Mouse (Mus musculus): Measurements from ENCODE around the gene Prkca.

Prkca gene

DNA sequence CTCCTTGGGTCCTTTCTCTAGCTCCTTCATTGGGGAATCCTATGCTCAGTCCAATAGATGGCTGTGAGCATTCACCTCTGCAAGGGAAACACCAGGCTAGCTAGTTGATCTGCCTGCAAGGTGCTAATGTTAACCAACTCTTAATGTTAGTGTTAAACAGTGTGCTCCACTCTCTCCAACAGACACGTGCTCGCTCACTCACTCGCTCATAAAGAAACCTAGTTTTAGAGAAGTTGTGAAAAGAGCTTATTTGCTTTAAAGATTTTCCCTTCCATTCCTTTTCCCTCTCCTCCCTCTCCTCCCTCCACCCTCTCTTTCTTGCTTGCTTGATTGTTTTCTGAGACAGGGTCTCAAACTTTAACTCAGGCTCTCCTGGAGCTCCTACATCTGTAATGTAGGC lies 266.2 kb downstream of the Prkca start:
- no peak for DNase-seq (ENCODE audit: inconsistent age in 2 of 2, low spot score in 1 of 2)

DNA sequence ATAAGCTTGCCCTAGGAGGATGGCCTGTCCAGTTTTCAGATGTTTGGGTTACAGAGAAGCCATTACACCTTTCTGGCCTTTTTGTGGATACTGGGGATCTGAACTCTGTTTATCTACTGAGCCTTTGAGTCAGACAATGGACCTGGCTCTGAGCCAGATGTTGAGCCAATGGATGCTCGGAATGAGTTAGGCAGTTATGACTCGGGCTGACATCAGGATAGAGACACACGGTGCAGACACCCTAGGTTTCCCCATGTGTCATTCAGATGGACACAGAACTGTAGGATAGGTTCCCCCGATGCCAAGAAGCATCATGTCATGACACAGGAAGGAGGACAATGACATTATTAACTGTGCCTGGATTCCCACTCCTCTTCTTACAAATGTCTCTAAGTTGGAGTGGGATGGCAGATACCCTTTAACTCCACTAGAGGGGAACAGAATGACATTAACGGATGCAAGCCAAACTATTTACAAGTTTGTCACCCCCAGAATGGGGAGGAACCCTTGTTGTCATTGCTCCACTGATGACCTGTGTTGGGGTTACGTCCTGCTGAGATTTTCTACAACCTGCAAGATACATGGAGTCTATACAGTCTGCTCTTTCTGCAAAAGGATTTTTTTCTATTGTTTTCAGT lies 271.0 kb downstream of the Prkca start:
- DNase-seq (ENCODE audit: inconsistent age in 2 of 2, low spot score in 1 of 2) = peak; percentile 17 to 45

DNA sequence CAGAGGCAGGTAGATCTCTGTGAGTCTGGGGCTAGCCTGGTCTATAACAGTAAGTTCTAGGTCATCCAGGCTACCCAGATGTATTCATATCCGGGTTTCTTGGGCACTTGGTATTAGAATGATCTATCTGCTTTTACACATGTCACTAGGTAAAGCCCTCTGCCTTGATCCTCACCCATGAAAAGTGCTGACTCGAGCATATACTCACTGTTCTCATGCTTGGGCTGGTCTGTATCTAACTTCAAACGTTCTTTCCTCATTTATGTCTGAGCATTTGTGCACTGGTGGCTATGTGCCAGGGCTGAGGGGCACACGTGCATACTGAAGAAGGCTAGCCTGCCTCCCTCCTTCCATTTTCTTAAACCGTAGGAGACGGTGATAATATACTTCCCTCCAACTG lies 272.5 kb downstream of the Prkca start:
- DNase-seq (ENCODE audit: inconsistent age in 2 of 2, low spot score in 1 of 2) = no peak

DNA sequence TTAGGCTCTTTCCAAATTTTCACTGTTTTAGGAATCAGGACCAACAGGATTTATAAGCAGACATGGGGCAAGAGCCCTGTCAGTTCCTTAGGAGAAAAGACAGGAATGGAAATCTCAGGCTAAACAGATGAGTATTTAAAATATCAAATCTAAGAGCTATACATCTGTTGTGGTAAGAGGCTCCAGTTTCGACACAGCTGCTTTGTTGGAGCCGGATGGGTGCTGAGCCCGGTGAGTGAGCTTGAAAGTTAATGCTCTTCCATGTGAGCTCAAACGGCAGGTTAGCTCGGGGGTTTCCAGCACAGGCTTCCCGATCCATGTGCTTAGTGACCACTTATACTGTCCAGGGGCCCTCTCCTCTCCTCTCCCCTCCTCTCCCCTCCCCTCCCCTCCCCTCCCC lies 273.7 kb downstream of the Prkca start:
- no peak for DNase-seq (ENCODE audit: inconsistent age in 2 of 2, low spot score in 1 of 2)

DNA sequence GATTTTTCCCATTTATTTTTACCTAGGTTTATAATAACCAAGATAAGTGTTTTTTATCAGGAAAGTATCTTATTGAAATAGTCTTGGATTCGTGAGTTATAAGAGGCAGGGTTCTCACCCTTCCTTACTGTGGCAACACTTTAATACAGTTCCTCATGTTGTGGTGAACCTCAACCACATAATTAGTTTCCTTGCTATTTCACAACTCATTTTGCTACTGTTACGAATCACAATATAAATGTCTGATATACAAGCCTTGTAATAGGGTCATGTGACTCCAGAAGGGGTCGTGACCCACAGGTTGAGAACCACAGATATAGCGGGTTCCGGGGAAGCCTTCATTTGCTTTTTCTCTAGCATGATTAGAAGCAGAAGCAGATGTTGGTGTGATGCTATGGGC lies 275.3 kb downstream of the Prkca start:
- no peak for DNase-seq (ENCODE audit: inconsistent age in 2 of 2, low spot score in 1 of 2)

DNA sequence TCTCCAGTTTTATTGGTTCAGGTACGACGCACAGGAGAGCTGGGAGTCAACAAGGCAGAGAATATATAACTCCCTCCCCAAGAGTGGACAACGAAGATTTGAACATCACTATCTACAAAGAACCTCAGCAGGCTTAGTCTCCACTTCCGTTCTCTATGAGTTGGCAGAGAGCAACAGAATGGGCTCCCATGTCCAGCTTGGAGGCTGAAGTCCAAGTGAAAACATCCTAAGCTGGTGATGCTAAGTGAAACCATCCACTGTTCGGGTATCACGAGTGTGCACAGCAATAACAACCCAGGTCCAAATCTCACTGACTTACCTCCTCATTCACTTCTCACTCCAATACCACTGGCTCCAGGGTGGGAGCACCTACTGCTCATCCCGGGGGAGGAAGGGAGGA lies 276.6 kb downstream of the Prkca start:
- DNase-seq (ENCODE audit: inconsistent age in 2 of 2, low spot score in 1 of 2) = no peak

DNA sequence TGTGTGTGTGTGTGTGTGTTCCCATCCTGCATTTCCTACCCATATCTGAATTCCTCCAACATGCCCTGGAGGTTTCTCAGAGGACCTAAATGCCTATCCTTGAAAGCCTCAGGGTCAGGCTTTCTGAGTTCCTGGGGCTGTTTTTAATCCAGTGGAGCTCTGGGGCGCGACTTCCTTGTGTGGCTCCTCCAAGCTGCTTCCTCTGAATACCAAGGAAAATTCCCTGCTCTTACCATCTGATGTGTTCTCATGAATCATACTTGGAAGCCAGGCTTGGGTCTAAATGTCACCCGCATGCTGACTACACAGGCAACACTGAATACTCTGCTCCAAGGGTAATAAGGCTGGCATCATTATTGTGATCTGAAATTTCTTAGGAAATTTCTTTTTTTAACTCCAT lies 279.3 kb downstream of the Prkca start:
- peak; percentile 16 to 27 for DNase-seq (ENCODE audit: inconsistent age in 2 of 2, low spot score in 1 of 2)

DNA sequence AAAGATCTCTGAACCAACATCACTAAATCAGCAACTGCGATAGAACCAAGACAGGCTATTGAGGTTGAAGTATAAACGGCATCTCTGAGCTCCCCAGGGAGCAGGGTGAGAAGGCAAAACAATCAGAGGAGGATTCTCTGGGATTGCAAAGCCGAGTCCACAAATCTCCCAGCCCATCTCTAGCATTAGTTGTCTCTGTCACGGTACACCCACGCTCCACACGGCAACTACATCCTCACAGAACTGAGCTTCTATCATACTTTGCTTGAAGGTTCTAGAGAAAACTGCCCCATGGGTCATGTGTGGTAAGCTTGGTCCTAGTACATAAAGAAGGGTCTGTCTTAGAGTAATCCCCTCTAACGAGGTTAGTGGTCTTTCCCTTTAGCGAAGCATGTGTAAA lies 280.6 kb downstream of the Prkca start:
- DNase-seq (ENCODE audit: inconsistent age in 2 of 2, low spot score in 1 of 2) = no peak

DNA sequence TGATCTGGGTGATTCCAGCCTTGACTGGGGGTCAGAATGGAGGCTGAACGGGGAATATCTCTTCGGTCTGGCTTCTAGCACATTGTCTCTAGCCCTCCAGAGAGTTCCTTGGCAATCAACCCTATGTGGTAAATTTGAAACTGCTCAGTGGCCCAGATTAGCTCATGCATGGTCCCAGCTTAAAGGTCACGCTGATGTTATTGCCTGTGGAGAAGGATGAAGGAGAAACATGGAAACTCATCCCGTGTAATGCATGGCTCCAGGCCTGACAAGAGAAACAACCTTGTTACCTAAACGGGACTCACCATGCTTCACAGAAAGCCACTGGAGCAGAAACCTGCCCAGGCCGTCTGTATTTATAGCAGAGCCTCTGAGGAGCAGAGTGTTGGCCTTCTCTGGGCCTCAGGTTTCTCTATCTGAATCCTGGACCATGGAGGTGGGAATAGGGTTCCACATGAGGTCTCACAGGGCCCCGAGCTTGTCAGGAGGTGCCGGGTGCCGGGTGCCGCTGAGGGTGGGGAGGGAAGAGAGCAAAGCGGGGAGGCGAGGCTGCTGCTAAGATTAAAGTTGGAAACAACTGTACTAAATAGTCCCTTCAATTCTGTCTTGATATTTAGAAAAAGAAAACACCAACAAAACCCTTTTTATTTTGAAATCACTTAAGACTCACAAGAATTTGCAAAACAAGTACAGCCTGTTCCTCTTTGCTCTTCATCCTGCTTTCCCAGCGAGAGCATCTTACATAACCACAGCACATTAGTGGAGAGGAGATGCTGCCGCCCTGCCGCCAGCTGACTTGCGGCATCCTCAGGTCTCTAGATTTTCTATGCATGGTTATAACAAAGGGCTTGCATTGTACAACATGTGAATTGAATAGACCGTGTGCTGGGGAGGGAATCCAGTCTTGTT lies 281.9 kb downstream of the Prkca start:
- no peak for DNase-seq (ENCODE audit: inconsistent age in 2 of 2, low spot score in 1 of 2)

DNA sequence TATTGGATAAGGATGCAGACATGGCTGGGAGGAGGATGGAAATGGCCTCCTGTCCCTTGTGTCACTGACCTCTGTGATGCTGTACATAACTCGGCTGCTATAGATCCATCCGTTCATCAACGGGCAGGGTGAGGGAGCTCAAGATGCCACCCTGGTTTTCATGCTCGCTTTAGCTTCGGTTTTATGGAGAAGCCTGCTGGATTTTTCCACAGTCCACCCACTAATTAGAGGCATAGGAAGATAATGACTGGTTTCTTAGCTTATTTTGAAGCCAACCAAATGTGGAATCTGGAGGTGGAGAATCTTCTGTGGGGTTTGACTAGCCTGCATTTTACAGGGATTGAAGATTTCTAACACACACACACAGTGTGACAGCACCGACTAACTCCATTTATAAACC lies 286.6 kb downstream of the Prkca start:
- DNase-seq (ENCODE audit: inconsistent age in 2 of 2, low spot score in 1 of 2) = no peak

DNA sequence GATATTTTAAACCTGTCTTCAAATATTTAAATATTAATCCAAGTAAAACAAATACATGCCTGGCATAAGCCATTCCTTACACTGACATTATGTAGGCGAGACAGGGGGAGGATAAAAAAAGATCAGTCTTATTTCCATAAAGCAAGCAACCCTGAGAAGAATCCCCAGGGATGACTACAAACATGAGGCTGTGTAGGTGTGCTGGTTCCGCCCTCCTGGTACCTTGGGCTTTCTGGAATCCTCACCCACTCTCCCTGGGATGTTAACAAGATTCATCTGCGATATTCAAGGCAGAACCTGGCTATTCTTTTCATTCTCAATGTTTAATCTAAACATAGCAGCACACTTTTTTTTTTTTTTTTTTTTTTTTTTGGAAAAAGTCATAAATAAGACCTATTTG lies 289.1 kb downstream of the Prkca start:
- no peak for DNase-seq (ENCODE audit: inconsistent age in 2 of 2, low spot score in 1 of 2)

DNA sequence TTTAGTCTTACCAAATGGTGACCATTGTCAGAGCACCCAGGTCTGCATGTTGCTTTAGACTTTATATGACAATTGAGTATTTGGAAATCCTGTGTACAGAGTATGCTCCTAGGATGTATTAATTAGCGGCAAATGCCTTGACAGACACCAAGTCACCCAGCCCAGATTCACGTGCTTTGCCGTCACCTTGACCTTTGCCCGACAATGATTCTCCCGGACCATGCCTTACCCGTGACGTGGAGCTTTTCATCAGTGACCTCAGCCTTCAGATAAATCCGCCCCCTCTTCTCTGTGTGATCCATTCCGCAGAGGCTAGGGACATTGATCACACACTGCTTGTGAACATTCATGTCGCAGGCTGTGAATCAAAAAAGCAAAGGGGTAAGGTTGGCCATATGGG lies 290.0 kb downstream of the Prkca start:
- peak; percentile 58 to 68 for DNase-seq (ENCODE audit: inconsistent age in 2 of 2, low spot score in 1 of 2)

DNA sequence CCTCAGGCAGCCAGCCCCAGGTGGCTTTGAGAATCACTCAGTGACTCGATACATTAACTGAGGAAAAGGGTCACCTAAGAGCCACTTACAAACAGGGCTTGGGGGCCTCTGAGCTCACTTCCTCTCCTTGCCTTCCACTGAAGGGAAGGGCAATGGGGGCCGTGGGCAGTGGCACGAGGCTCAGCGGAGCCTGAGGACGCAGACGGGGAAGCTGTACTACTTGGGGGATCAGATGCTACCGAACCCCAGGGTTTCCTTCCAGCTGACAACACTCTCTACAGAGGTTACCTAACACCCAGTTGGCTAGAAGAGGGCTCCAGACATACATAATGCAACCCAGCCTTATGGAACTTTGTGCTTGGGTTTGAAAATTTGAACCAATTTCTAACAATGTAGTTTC lies 302.1 kb downstream of the Prkca start:
- no peak for DNase-seq (ENCODE audit: inconsistent age in 2 of 2, low spot score in 1 of 2)

DNA sequence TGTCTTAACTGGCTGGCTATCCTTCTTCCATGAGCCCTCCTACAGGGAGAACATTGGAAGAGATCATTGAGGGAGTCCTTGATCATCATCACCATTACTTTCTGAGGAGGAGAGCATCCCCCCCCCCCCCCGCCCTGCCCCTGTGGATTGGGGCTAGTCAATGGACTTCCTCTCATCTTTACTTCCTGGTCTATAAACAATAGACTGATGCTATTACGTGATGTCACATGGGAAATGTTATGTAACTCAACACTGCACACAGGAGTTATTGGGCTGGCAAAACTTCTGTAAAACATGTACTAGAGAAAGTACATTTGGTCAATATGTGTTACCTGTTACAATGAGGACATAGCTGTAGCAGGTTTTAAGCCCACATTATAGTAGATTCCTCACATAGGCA lies 302.9 kb downstream of the Prkca start:
- DNase-seq (ENCODE audit: inconsistent age in 2 of 2, low spot score in 1 of 2) = no peak

DNA sequence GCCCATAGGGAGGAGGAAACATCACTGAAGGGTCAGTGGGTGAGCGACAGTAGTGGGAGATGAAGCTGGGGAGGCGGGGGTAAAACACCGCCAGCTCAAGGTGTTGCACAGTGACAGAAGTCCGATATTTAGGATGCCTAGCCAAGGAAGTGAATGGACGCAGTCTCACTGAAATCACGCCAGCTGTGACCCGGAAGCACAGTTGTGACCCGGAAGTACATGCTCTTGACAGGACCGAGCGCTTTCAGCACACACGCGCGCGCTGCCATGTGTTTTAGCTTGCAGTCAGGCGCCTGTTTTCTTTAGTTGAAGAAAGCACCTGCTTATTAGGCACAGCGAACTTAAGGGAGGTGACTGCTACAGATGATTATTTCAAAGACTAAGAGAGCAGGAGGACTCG lies 304.0 kb downstream of the Prkca start:
- DNase-seq (ENCODE audit: inconsistent age in 2 of 2, low spot score in 1 of 2) = no peak

DNA sequence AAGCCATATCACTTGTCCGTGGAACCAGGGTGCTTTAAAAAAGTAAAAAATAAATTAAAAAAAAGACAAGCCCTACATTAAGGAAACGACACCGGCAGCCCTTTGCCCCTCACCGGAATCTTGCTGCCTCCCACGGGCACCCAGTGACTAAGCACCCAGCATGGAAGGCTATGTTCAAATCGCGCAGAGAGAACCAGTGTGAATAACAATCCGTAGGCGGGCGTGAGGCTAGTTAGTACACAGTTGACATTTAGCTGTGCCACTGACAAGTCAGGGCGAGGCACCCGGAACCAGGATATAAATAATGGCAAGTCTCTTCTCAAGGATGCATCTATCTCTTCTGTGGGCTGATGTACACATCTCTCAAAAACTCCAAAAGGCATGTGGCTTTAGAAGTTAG lies 304.7 kb downstream of the Prkca start:
- peak in 1 of 2 experiments; percentile 34 for DNase-seq (ENCODE audit: inconsistent age in 2 of 2, low spot score in 1 of 2)

DNA sequence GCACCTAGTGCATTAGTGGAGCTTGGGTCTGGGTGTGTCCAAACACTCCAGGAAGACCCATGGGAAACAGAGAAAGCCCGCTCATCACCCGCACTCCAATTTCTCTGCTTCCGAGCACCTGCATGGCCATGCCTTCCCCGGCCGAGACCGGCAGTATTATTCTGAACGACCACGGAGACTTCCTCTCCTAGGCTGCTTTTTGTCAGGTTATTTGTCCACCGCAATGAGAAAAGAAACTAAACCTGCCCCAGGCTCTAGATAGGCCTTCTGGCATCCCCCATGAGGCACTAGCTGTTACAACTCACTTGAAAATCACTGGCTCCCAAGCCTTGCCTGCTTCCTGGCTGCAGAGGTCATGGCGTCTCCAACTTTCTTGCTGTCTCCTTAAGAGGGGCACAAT lies 307.4 kb downstream of the Prkca start:
- no peak for DNase-seq (ENCODE audit: inconsistent age in 2 of 2, low spot score in 1 of 2)

DNA sequence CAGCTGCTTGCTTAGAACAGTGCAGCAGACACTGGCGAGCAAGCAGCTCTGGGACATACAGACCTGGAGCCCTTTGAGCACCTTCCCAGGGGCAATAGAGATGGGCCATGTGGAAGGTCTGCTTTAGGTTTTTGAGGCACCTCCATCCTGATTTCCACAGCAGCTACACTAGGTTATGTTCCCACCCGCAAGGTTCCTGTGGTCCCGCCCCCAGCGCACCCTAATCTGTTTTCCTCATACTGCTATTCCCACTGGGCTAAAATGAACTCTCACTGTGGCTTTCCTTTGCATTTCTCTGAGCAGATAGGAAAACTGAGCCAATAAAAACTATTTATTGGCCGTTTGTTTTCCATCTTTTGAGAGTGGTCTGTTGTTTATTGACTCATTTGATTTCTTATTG lies 308.0 kb downstream of the Prkca start:
- no peak for DNase-seq (ENCODE audit: inconsistent age in 2 of 2, low spot score in 1 of 2)

DNA sequence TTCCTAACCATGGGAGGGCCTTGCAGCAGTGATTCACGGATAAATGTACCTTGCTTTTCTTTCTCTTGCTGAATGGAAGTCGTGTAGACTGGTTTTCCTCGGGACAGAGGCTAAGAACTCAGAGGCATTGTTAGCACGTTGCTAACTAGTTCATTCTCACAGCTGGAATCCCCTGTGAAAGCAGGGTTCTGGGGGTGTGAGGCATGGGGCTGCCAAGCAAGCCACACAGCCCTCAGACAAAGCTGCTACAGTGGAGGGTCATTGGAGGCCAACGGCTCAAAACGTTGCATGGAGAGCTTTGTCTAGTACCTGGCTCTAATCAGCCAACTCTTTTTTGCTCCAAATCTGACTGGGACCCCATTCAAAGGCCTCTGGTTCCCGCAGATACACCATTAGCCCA lies 309.4 kb downstream of the Prkca start:
- DNase-seq (ENCODE audit: inconsistent age in 2 of 2, low spot score in 1 of 2) = no peak

DNA sequence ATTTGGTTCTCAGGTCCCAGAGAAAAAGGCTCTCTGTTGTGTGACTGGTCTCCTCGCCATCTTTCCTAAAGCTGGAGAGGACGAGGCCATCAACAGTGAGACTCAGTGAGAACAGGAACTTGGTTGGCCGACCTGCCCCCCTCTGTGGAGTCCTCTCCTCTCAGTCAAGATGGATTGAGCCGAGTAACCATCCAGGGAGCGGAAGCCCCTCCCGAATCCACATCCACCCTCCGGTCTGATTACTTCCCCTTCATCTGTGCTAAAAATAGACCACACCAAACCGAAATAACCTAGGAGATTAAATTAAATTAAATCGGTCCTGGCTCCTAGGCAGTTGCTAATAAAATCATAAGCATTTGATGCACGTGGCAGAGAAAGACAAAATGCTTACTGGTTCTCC lies 311.2 kb downstream of the Prkca start:
- DNase-seq (ENCODE audit: inconsistent age in 2 of 2, low spot score in 1 of 2) = no peak

DNA sequence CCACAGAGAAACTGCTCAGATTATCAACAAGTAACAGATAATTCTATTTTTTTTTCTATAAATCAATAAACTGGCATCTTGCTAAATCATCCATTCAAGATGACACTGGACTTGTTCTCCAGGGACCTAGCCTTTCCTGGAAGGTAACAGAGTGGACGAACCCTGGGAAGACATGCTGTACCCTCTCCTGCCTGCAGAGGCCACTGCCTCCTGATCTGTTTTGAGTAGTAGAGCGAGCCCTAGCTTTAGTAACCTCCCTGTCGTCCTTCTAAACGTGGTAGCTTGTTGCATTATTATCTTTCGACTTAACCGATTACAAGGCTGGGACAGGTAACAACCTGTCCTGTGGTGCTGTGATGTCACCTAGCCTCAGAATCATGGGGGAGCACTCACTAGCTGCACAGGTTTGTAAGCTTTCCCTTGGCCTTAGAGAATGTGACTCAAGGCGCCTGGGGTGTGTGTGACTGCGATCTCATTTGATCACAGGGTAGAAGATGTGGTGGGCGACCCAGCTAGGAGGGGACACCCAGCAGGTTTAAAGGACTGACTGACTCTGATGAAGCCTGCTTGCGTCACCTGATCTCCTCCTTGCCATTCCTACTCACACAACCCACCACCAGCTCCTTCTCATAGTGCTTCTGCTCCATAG lies 312.6 kb downstream of the Prkca start:
- DNase-seq (ENCODE audit: inconsistent age in 2 of 2, low spot score in 1 of 2) = peak; percentile 29 to 76

DNA sequence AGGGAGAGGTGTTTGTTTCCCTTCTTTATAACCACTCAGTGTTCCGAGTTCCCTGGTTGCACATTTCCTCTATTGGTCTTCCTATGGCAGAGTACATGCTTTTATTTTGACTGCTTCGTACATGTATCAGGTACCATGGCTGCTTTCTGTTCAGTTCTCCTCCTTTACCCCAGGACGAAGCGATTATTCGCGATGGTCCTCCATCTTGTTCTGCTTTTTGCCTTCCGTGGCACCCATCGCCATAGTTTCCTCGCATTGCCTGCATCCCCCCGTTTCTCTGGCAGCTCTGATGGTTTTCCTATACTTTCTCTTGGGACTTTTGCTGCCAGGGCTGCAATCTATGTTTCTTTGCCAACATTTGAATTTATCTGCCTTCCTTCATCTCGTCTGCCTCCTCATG lies 314.4 kb downstream of the Prkca start:
- DNase-seq (ENCODE audit: inconsistent age in 2 of 2, low spot score in 1 of 2) = no peak

Data from adrenal gland, adult (tissue).